Mouse (Mus musculus) frontal cortex, postnatal 14 days (tissue): ENCODE data around the gene Zc2hc1c.

Source experiments
- DNase-seq, 2 experiments: peaks; one replicate each; pipeline ENCODE4 v3.0.0; 2022; ENCODE audit warnings: low spot score in 2 of 2

The Zc2hc1c gene

GRCm38 (mm10) chr12:85339243-85339729 lies 50.9 kb downstream of the Zc2hc1c start, which contains the start of gene Nek9:
TSS of gene Nek9 (minus strand) at chr12:85339362.
- peak; percentile 85 to 92 for DNase-seq

- no peak for DNase-seq
Measured at GRCm38 (mm10) chr12:85339947-85340346, 51.6 kb downstream of the Zc2hc1c start.

DNA sequence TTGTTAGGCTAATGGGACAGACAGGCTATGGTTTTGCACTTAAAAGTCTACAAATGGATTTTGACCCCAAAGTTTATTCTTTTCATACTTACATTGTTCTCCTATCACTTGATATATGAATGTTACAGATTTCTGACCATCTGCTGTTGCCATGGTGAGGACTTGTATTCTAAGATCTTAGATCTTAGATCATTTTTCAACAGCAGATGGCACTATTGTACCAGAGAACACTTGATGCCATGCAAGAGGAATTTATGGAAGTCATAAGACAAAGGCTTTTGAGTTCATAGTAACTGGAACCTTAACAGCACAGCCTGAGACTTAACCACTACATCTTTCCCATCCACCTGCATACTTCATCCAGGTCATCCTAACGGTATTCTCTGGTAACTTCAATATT lies 52.7 kb downstream of the Zc2hc1c start:
- no peak for DNase-seq

GRCm38 (mm10) chr12:85342310-85342709 lies 53.9 kb downstream of the Zc2hc1c start:
- no peak for DNase-seq

DNA sequence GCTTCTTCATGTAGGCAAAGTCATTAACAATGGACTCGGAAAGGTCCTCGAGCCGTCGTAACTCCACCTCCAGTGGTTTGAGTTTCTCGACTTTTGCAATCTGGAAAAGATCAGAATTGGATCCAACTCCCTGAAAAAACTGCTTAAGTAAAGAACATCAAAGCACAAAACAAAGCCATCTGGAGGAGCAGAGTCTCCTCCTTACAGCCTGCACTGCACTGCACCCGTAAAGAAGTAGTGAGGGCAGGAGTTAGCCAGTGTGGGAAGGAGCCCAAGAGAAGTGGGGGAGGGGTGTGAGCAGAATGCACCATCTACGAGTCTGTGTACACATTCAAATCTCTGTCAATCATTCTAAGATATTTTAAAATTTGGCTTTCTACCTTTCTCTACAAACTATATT lies 55.9 kb downstream of the Zc2hc1c start:
- DNase-seq, result no peak

DNA sequence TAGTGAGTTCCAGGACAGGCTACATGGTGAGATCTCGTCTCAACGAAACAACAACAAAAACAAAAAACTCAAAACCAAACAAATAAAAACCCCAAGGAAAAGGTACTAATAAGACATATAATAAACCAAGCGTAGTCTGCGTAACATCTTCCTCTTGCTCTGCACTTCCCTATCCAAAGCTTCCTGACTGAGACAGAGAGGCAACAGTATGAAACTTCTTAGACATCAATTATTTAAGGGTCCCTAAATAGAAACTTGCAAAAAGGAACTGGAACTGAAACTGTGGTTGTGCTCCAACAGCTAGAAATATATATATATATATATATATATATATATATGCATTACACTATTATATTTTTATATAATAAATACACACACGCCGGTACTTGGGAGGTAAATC lies 57.2 kb downstream of the Zc2hc1c start:
- no peak for DNase-seq

- peak in 1 of 2 experiments; percentile 27 for DNase-seq
Measured at GRCm38 (mm10) chr12:85346374-85346773, 58.0 kb downstream of the Zc2hc1c start.

DNA sequence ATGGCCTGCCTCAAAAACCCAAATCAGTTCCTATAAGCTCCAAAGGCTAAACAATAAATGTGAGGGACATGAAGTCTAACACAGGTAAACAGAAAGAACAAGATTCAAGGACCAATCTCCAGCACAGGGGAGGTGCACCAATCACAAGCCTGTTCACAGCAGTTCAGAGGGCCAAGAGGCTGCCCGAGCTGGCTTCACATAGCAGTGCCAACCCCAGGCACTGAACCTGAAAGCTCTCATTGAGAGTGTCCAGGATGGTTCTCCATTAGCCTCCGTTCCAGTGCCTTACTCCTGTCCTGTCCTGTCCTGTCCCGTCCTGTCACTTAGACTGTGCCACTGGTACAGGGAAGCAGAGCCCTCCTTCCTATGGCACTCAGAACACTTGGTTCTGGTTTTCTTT lies 58.8 kb downstream of the Zc2hc1c start:
- no peak for DNase-seq

- DNase-seq, result no peak
Measured at GRCm38 (mm10) chr12:85348338-85348737, 59.9 kb downstream of the Zc2hc1c start.
